Mouse (Mus musculus) stomach, embryonic 14.5 days (tissue): ENCODE measurements around the gene Lrrc8d. TPM values are rescaled to one million over a fixed set of nuclear protein-coding genes. Genes with fewer than 3 reads are reported as not detected.

Experiments
- ATAC-seq: fragments of 200-750 bp; cut with Nextera tagmentation; 2 replicates; pipeline ENCODE4 v1.8.0; 2017; ENCODE audit warnings: low read depth, moderate TSS enrichment; ENCODE audit not compliant: insufficient number of reproducible peaks, insufficient read depth, low FRiP score
- H3K27ac ChIP-seq: fragments of 300-500 bp; sonication (generic); 2 replicates; pipeline ENCODE4 v1.5.1; 2014; ENCODE audit warnings: mild to moderate bottlenecking, low read length, moderate library complexity, mixed read lengths
- H3K27me3 ChIP-seq: fragments of 300-500 bp; sonication (generic); 2 replicates; pipeline ENCODE4 v1.6.1; 2014; ENCODE audit warnings: low read length, control low read depth, mixed read lengths; ENCODE audit not compliant: control insufficient read depth, insufficient read depth
- H3K36me3 ChIP-seq: fragments of 300-500 bp; sonication (generic); 2 replicates; pipeline ENCODE4 v1.6.1; 2014; ENCODE audit warnings: mild to moderate bottlenecking, control low read depth, low read length, moderate library complexity, mixed read lengths; ENCODE audit not compliant: control insufficient read depth, insufficient read depth
- H3K4me1 ChIP-seq: fragments of 300-500 bp; sonication (generic); 2 replicates; pipeline ENCODE4 v1.6.1; 2014; ENCODE audit warnings: low read length, control low read depth, mixed read lengths; ENCODE audit not compliant: control insufficient read depth, insufficient read depth
- H3K4me2 ChIP-seq: fragments of 300-500 bp; sonication (generic); replicated peaks from 2 replicates; pipeline ENCODE4 v1.6.1; 2014; ENCODE audit warnings: low read depth, low read length, control low read depth
- H3K4me3 ChIP-seq: fragments of 300-500 bp; sonication (generic); 2 replicates; pipeline ENCODE4 v1.5.1; 2014; ENCODE audit warnings: low read depth, low read length, control low read depth
- H3K9ac ChIP-seq: fragments of 300-500 bp; sonication (generic); replicated peaks from 2 replicates; pipeline ENCODE4 v1.6.1; 2014; ENCODE audit warnings: low read depth, mild to moderate bottlenecking, control low read depth, low read length, moderate library complexity, mixed read lengths
- H3K9me3 ChIP-seq: fragments of 300-500 bp; sonication (generic); 2 replicates; pipeline ENCODE4 v1.6.1; 2016; ENCODE audit warnings: low read depth, low read length, control low read depth; ENCODE audit not compliant: control insufficient read depth
- WGBS: fragments of 180-500 bp; shearing (Covaris S2); extraction: QIAGEN DNeasy Blood & Tissue Kit; methylation state at CpG from one replicate; pipeline ENCODE4 v1.1.7; 2014; 5-methylcytosine and 5-hydroxymethylcytosine counted together
- polyA plus RNA-seq: library from polyadenylated mRNA; unstranded; fragments of >200 nt; fragmentation: Nextera tagmentation; extraction: Ambion mirVana; gene quantifications from 2 replicates; pipeline ENCODE4 v1.2.1, GENCODE M21; 2014

Gene Lrrc8d
- polyA plus RNA-seq, 1 experiment from 2014 or later = 17.6 TPM

- Histone ChIP-seq H3K4me2 (no peak overlapping the region), H3K27me3 (no peaks in the 10 kb centered on the region), H3K36me3 (no peaks in the 10 kb centered on the region), H3K4me1 (no peaks in the 10 kb centered on the region), H3K27ac (no peak overlapping the region), H3K9me3 (no peaks in the 10 kb centered on the region), H3K4me3 (no peak overlapping the region), H3K9ac (no peak overlapping the region)
- WGBS = 86% methylated on average over 10 of the region's 10 CpGs
- ATAC-seq = no peak
Observed at GRCm38 (mm10) chr5:105844044-105844753, 144.4 kb downstream of the Lrrc8d start.

GRCm38 (mm10) chr5:105845041-105845440, 145.3 kb downstream of the Lrrc8d start:
- Histone ChIP-seq H3K4me2 (no peak overlapping the region), H3K4me3 (no peak overlapping the region), H3K27ac (no peak overlapping the region), H3K27me3 (no peaks in the 10 kb centered on the region), H3K4me1 (0 out of 2 replicates have a peak, but pooled peaks cover 5% of the 10 kb centered on the region), H3K36me3 (no peaks in the 10 kb centered on the region), H3K9ac (no peak overlapping the region), H3K9me3 (no peaks in the 10 kb centered on the region)
- WGBS = 93% methylated on average over 2 of the region's 2 CpGs
- no peak for ATAC-seq

- Histone ChIP-seq H3K36me3 (no peaks in the 10 kb centered on the region), H3K9me3 (no peaks in the 10 kb centered on the region), H3K4me1 (0 out of 2 replicates have a peak, but pooled peaks cover 7% of the 10 kb centered on the region), H3K4me2 (no peak overlapping the region), H3K27me3 (no peaks in the 10 kb centered on the region), H3K4me3 (no peak overlapping the region), H3K9ac (no peak overlapping the region), H3K27ac (no peak overlapping the region)
- ATAC-seq = no peak
- WGBS = 77% methylated on average over 8 of the region's 8 CpGs
Observed at GRCm38 (mm10) chr5:105847726-105848125, 148.0 kb downstream of the Lrrc8d start.

- Histone ChIP-seq H3K27ac (no peak overlapping the region), H3K4me1 (0 out of 2 replicates have a peak, but pooled peaks cover 7% of the 10 kb centered on the region), H3K36me3 (no peaks in the 10 kb centered on the region), H3K9me3 (no peaks in the 10 kb centered on the region), H3K4me2 (no peak overlapping the region), H3K4me3 (no peak overlapping the region), H3K27me3 (no peaks in the 10 kb centered on the region), H3K9ac (no peak overlapping the region)
- WGBS = 70% methylated on average over 4 of the region's 4 CpGs
- ATAC-seq = no peak
Observed at GRCm38 (mm10) chr5:105849222-105849621, 149.5 kb downstream of the Lrrc8d start.

GRCm38 (mm10) chr5:105849643-105850042, 149.9 kb downstream of the Lrrc8d start:
- 0 out of 2 replicates have a peak, but pooled peaks cover 7% of the 10 kb centered on the region for H3K4me1 ChIP-seq
- no peaks in the 10 kb centered on the region for H3K36me3 ChIP-seq
- H3K27me3 ChIP-seq = no peaks in the 10 kb centered on the region
- H3K27ac ChIP-seq = no peak overlapping the region
- no peak overlapping the region for H3K9ac ChIP-seq
- WGBS = 50% methylated on average over 3 of the region's 3 CpGs
- no peaks in the 10 kb centered on the region for H3K9me3 ChIP-seq
- peak; percentile 61; the same call in 1 of the 2 replicates for ATAC-seq
- H3K4me2 ChIP-seq = no peak overlapping the region
- H3K4me3 ChIP-seq = no peak overlapping the region

GRCm38 (mm10) chr5:105853271-105853670, 153.5 kb downstream of the Lrrc8d start:
- 88% methylated on average over 9 of the region's 9 CpGs for WGBS
- H3K4me2 ChIP-seq = no peak overlapping the region
- peaks cover 21% of the 10 kb centered on the region; the same call in 1 of the 2 replicates for H3K4me1 ChIP-seq
- H3K36me3 ChIP-seq = no peaks in the 10 kb centered on the region
- no peaks in the 10 kb centered on the region for H3K27me3 ChIP-seq
- no peak overlapping the region for H3K9ac ChIP-seq
- no peak for ATAC-seq
- H3K9me3 ChIP-seq = no peaks in the 10 kb centered on the region
- no peak overlapping the region for H3K4me3 ChIP-seq
- no peak overlapping the region for H3K27ac ChIP-seq

- no peak overlapping the region for H3K4me2 ChIP-seq
- no peak for ATAC-seq
- H3K4me1 ChIP-seq = peaks cover 24% of the 10 kb centered on the region; the same call in 1 of the 2 replicates
- H3K9me3 ChIP-seq = no peaks in the 10 kb centered on the region
- no peak overlapping the region for H3K9ac ChIP-seq
- peak overlapping the region; percentile 61; the same call in 1 of the 2 replicates for H3K27ac ChIP-seq
- H3K36me3 ChIP-seq = no peaks in the 10 kb centered on the region
- H3K4me3 ChIP-seq = no peak overlapping the region
- WGBS = 46% methylated on average over 5 of the region's 5 CpGs
- no peaks in the 10 kb centered on the region for H3K27me3 ChIP-seq
Observed at GRCm38 (mm10) chr5:105857486-105857885, 157.7 kb downstream of the Lrrc8d start.

GRCm38 (mm10) chr5:105858754-105859694, 159.3 kb downstream of the Lrrc8d start:
- ATAC-seq = peak; percentile 28; the same call in 1 of the 2 replicates
- H3K4me1 ChIP-seq = peaks cover 24% of the 10 kb centered on the region; the same call in 1 of the 2 replicates
- 44% methylated on average over 8 of the region's 8 CpGs for WGBS

More at GRCm38 (mm10) chr5:105858754-105859694, 159.3 kb downstream of the Lrrc8d start:
- Histone ChIP-seq H3K9me3 (no peaks in the 10 kb centered on the region), H3K4me3 (no peak overlapping the region), H3K27ac (peak overlapping the region; percentile 6; the same call in 1 of the 2 replicates), H3K36me3 (no peaks in the 10 kb centered on the region), H3K4me2 (no peak overlapping the region), H3K27me3 (no peaks in the 10 kb centered on the region), H3K9ac (no peak overlapping the region)
